In the genomic region with DNA sequence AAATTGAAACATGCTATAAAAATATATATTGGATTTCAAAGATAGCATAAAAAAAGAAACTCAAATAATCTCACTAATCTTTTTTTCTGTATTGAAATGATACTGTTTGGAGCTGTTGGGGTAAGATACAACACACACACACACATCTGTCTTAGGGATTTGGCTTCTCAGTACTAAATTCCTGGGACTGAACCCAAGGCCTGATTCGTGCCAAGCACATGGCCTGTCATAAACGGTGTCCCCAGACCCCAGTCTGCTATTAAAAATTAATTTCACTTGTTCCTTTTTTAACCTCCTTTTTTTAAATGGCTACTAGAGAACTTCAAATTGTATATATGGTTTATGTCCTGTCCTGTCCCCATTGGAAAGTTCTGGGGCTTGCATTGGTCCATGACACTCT, we compare ENCODE assay signal across 24 mouse cellular contexts. TPM values are rescaled to one million over a fixed set of nuclear protein-coding genes. Genes with fewer than 3 reads are reported as not detected.
A peak's percentile ranks its signal among the peaks of the same experiment; 100 is the strongest.
DNase-seq lines count a peak whose midpoint lies in the region; TF ChIP-seq lines count a peak whose summit lies in the region.
"Had no signal": no experiment of that assay in that cellular context is flagged by ENCODE, and none has a peak within 500 bp of the region (broad histone marks: within the 10 kb centered on the region; RNA-seq: fewer than 3 reads in every experiment).

No protein-coding gene starts in this region.

- peak overlapping the region; percentile 28; the same call in 1 of the 2 replicates for H3K27ac ChIP-seq in gastrocnemius, adult 2 months
- H3K27ac ChIP-seq: forebrain, embryonic 10.5 days; hindbrain, embryonic 12.5 days; left cerebral cortex, adult 2 months; liver, embryonic 15.5 days; midbrain, embryonic 13.5 days; stomach, postnatal 0 days had no signal

- H3K4me3 ChIP-seq in gastrocnemius, adult 2 months, result no peak overlapping the region
- H3K4me3 ChIP-seq: forebrain, embryonic 10.5 days; hindbrain, embryonic 12.5 days; left cerebral cortex, adult 2 months; liver, embryonic 15.5 days; megakaryocyte, embryonic 14.5 days; midbrain, embryonic 13.5 days had no signal

- intact Hi-C loops in gastrocnemius, adult 2 months (cut with DNase I), result no loop called here

- TF ChIP-seq CTCF in gastrocnemius, adult 2 months (IDR thresholded peaks at IDR 0.05), result no peak

- DNase-seq in gastrocnemius, adult 2 months, result peak; percentile 54
- no peak for DNase-seq in gastrocnemius, adult 8-10 months (ENCODE audit: low spot score in 2 of 2)
- peak; percentile 67 for DNase-seq in kidney, postnatal 10 days
- no peak for DNase-seq in kidney, adult 18-20 months
- peak; percentile 51 for DNase-seq in lung, postnatal 10 days
- DNase-seq in lung, postnatal 25 days (ENCODE audit: low spot score), result no peak
- DNase-seq in neural tube, embryonic 10.5 days (ENCODE audit: extremely low spot score, low spot score), result no peak
- DNase-seq: adrenal gland, postnatal 25 days; cerebellum, adult 8-10 months; forebrain, postnatal 0 days; kidney, adult 2 months; kidney, postnatal 36 days; layer of hippocampus, adult 9-11 months; liver; lung, postnatal 14 days had no signal

RNA-seq across cellular contexts. Expression of gene Galnt16, which starts 12.0 kb away (rescaled TPM):
- total RNA-seq in gastrocnemius, adult 2 months (2021), result 1 to 10 TPM; 2.4 to 3.8 TPM
- 1 to 10 TPM; 1.6 to 2.4 (median 1.8) TPM for total RNA-seq in gastrocnemius, adult 8-10 months (2022)
- total RNA-seq: common myeloid progenitor, adult 5-6 weeks; monocyte, adult 5-6 weeks had no signal

Comparison
In these comparisons a context has a peak if more than half of its experiments do, and no peak if none do; other contexts are left out.
1. DNase-seq: peak in gastrocnemius, adult 2 months (single experiment), kidney, postnatal 10 days (single experiment) and lung, postnatal 10 days (single experiment); none in gastrocnemius, adult 8-10 months (0 of 2), kidney, adult 18-20 months (single experiment), lung, postnatal 25 days (single experiment) and neural tube, embryonic 10.5 days (single experiment).